Mouse (Mus musculus) frontal cortex, adult (tissue): Measurements from ENCODE around the gene En2.

ENCODE experiments used
- ATAC-seq: cut with Nextera tagmentation; 2 replicates; pipeline ENCODE4 v1.9.2; 2017; ENCODE audit warnings: mild to moderate bottlenecking, moderate library complexity, mixed read lengths; ENCODE audit not compliant: low TSS enrichment

The En2 gene

DNA sequence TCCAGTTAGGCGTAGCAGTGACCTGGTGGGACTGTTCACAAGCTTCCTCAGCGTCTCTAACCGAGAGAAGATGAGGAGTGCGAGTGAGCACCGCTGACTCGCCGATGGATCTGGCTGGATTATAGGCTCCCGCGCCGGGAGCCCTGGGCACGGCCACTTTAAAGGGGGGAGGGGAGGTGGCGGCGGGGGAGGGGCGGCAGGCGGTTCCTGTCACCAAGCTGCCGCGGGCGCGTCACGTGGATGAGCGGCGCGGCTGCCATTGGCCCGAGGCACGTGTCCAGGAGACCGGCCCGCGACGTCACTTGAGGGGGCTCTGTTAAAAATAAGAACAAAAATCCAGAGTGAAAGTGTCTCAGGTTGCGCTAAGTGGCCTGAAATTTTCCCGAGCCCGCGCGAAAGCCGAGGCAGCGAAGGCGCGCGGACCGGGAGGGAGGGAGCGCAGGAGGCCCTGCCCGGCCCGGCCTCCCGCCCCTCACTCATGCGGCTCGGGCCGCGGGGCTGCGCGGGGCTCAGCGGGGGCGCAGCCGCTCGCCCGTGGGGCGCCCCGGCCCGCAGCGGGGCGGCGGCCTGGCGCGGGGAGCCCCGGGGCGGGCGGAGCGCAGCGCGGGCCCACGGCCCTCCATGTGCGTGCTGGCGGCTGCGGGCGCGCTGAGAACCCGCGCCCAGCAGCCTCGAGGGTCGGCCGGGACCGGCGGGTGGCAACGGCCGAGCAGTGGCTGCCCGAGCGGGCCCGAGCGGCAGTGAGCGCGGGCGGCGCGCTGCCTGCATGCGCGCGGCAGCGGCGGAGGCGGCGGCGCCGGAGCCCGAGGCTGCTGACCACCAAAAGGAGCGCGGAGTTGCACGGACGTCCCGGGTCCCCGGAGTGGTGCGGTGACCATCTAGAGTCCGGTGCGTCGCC lies at the start of gene En2:
En2 (plus strand) TSS at position 337 of the 898 bp plus-strand sequence.
- 0 out of 2 replicates have a peak, but pooled peaks have one; percentile 19 for ATAC-seq

DNA sequence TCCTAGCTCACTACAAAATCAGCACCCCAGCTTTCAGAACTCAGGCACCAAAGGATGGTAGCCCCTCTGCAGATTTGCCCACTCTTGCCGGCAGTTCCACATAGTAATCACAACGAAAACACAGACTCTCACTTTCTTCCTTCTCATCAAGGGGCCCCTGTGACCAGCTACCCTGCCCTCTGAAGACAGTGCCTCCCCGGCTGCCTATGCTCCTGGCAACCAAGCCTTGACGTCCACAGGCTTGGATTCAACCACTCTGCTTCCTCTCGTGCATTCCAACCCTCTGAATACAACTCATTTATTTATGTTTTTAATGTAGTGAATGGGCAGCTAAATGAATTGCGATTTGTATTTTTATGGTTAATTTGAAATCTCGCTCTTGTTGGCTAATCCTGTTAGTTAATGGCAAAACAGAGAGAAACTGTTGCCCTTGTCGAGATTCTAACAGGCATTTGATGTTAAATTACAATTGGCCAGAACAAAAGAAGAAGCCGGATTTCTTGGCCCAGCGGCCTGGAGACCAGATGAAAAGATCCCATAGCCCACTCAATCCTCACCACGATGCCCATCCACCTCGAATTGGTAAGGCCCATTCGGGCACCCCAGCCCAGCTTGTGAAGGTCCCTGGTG lies 48.1 kb upstream of the En2 start:
- no peak for ATAC-seq

DNA sequence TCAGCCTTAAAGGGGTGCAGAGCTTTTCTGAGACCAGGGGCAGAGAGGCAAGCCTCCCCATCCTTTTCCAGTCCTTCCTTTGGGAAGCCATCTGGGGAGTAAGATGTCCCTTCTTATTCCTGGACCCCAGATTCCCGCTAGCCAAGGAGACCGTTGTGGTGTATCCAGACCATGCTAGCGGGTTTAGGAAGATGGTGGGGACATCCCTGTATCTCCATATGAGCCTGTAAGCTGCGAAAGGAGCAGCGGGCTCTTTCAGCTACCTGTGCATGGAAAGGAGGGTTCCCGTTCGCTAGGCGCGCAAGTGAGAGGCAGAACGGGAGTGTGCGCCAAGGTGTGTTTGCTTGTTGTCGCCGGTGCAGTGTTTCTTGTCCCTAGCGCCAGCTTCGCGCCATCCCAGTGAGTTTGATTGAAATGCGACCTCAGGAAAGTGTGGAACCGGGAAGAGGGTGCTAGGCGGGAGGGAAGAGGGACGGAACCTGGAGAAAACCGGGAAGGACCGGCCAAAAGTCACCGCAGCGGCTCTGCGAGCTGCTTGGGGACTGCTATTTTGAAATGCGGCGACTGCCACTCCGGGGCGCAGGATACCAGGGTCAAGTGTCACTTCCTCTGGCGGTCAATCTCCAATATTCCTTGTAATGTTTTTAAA lies 47.5 kb upstream of the En2 start:
- ATAC-seq = no peak

DNA sequence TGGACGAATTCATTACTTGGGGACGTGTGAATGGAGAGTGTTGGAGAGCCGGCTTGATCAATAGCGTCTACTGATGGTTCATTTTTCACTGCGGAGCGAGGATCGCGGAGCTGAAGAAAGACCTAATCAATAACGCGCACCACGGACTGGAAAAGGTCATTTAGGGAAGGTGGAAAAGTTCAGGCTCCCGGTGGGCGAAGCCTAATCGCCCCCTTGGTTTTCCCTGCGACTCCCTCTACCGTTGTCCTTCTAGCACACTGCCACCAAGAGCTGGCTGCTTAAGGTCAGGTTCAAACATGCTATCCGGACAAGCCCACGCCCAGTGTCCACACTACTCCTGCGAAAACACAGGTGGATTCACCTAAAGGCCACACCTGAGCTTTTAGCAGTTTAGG lies 47.0 kb upstream of the En2 start:
- no peak for ATAC-seq

DNA sequence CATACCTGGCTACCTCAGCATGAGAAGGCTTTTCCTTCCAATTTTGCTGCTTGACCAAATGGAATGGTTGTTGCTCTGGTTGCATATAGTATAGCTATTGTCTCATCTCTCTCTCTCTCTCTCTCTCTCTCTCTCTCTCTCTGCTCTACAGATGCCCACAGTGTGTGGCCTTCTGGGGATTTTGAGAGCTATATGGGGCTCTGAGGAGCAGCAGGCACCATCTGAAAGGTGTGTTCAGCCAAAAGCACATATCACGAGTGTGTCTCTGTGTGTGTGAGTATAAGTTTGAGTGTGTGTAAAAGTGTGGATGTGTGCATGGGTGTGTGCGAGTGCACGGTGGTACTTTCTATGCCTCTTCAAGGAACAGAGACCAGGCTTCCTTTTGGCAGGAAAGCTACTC lies 45.9 kb upstream of the En2 start:
- ATAC-seq = no peak

DNA sequence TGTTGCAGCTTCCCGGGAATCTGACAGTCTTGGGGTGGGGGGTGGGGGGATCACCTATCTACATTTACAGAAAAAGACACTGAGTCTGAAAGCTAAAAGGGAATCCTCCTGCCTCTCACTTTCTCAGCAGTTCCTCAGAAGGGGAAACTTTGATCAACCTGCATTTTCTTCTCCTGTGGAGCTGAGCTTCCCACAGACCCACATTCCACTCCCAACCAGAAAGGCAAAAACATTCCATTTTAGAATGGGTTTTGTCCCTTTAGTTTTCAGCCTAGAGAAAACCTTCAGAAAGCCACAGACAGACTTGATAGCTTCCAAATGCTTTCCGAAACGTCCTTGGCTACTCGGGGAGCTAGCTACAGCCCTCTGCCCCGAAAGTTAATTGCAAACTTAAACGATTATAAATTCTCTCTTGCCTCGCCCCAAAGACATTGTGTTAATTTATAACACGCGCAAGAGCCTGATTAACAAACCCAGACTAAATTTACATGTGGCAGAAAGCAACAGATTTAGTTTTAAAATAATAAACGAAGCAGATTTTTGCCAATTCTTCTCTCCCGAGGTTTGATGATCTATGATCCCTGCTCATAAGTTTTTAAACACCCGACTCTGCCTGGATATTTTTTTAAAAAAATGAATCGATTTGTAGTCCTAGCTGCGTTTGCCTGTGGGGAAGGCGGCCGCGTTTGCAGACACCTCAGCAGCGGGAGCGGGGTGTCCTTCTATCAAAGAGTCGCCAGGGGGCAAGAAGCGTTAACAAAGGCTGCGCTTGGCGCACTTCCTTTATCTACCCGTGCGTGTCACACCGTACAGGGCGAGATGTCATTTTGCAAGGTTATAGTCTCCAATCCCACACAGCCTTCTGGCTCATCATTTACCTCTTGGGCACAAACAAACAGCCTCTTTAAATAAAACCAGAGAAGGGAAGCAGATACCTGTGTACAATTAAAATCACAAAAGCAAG lies 42.7 kb upstream of the En2 start:
- ATAC-seq = no peak

DNA sequence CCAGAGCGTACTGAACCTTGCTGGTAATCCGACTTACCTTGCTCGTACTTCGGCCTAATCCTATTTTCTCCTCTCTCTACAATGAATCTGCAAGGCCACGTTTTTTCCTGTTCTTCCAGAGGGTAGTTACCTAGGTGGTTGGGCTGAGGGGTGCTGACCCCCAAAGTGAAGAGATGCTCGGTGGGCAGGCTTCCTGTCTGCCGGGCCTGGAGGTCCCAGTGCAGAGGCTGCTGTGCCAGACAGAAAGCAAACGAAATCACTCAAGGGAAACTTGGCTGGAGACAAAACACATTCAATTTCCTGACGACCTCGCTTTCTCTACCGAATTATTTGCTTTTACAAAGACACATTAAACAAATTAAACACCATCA lies 42.1 kb upstream of the En2 start:
- ATAC-seq = no peak

DNA sequence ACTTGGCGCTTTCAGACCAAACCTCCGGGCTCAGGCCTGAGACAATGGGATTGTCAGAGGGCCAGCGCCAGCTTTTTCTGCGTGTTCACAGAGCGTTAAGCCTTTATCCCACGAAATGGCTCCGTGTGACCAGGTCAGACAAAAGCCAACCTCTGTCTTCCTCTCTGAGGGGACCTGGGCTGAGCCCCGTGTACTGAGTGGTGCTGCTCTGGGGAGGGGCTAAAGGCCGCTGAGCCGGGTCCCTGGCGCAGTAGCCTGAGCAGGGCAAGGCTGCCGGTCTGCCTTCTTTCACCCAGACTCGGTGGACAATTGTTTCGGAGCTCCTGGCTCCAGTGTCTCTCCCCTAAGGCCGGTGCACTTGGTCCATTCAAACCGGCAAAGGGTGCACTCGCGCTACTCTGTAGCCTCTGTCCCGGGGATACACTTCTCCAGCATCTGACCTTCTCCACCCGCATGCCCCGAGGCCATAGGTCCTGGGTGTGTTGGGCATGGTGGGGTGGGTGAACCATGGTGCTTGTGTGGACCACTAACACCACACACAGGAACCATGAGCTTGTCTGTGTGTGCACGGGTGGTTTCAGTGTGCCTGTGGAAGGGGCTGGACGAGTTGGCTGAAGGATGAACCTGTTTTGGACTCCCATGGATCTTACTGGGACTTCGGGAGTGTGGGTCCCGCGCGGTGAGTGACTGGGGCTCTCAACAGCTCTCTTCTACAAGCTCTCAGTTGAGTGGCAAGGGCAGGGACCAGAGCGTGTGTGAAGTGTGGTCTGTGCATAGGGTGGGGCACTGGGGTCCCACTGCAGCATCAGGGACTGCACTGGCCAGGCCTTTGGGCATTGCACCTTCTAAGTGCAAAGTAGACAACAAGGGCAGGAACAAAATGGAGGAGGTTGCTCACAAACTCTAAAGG lies 40.9 kb upstream of the En2 start:
- no peak for ATAC-seq

DNA sequence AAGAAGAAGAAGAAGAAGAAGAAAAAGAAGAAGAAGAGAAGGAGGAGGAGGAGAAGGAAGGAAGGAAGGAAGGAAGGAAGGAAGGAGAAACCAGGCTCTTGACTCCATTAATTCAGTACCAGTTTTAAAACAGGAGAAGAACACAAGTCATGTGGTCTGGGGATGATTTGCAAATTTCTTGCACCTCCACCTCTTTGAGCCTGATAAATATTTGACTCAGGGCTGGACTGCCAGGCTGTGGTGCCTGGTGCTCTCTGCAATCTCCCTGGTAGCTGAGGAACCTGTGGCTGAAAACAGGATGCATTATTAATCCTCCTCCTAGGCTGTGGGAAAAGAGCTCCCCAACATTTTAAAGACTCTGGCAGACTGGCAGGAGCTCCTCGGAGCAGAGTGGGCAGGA lies 36.6 kb upstream of the En2 start:
- no peak for ATAC-seq

DNA sequence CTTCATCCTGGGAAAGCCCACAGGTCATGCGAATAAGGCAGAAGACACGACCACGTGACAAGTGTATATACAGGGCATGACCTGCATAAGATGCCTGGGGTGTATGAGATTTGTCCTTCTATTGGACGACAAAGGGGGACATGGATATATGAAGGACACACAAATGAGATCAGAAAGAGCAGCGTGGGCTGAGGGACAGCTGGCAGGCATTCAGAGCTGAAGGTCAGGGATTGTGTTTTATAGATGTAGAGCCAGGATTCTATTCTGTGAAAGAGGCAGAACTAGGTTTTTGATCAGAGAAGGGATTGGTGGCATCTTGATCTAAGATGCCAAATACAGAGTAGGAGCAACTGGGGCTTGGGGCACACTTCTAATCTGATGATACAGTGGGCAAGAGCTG lies 33.3 kb upstream of the En2 start:
- no peak for ATAC-seq

DNA sequence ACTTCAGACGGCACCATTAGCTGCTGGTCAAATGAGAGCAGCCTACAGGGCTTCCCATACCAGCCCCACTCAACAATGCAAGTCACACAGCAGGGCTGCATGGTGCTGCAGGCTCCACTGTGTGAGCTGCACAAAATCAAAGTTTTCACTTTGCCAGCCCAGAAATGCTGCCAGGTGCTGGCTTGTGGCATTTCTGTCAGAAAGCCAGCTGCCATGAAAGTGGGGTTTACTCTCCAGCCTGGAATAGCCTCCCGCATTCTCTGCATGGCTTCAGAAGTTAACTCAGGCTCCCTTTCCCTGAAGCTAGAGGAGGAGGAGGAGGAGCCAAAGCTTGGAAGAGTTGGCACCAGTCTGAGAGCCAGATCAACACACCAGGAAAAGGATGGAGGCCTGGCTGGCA lies 29.1 kb upstream of the En2 start:
- ATAC-seq = 0 out of 2 replicates have a peak, but pooled peaks have one; percentile 23

DNA sequence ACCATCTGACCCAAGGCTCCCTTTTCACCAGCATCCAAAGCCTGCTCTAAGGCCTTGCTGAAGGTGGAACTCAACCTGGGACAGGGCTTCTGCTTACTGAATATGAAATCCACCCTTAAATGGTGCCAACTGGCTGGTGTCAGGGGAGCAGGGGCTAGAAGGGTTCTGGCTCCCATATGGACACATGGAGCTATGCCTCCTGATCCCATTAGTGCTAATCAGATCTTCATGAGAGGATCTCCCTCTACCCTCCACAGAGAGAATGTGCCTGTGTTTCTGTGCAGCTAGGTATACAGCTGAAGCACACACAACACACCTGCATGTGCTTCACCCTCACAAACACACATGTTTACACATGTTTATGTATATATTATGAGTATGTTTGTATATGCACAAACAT lies 20.9 kb upstream of the En2 start:
- no peak for ATAC-seq

DNA sequence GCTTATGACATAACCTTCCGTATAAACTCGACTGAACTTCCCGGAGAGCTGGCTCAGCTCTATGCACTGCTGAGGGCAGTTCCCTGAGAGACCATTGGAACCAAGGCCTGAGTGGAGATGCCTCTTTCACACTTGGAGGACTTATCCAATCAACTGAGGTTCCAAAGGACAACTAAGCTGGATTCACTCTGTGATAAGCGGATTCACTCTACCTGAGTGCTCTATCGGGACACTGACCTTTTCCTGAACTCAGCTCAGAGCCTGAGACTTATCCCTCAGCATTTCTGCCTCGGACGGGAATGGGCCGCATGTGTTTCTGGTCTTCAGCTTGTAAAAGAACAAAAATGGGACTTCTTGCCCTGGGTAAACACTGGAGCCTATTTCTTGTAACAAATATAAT lies 19.5 kb upstream of the En2 start:
- no peak for ATAC-seq

DNA sequence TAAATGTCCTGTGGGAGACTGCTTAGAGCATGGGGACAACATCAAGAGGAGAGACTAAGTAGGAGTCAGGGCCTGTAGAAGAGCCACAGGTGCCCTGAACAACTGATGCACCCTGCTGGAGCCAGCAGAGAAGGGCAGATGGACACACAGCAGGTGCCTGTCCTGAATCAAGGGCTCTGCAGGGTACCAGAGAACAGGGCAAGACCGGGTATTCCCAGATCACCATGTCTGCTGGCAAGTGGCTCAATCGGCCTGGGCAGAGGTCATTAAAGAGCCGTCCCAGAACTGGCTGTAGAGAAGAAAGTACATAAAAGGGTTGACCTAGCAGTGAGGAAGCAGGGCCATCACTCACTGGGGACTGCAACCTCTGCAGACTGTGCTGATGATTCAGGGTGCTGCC lies 17.0 kb upstream of the En2 start:
- no peak for ATAC-seq

DNA sequence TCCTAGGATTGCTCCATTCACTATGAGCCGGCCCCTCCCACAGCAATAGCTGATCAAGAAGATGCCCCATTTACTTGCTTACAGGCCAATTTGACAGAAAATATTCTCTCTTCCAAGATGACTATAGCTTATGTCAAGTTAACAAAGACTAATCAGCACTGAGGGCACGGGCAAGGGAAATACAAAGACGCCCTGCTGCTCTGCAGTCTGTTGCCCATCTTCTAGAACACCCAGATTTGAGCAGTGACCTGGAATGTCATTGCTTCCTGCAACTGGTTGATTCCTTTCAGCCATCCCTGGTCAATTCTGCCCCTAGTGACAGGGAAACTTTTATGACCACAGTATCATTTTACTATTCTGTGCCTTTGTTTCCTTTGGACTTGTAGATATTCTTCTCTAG lies 16.1 kb upstream of the En2 start:
- no peak for ATAC-seq

DNA sequence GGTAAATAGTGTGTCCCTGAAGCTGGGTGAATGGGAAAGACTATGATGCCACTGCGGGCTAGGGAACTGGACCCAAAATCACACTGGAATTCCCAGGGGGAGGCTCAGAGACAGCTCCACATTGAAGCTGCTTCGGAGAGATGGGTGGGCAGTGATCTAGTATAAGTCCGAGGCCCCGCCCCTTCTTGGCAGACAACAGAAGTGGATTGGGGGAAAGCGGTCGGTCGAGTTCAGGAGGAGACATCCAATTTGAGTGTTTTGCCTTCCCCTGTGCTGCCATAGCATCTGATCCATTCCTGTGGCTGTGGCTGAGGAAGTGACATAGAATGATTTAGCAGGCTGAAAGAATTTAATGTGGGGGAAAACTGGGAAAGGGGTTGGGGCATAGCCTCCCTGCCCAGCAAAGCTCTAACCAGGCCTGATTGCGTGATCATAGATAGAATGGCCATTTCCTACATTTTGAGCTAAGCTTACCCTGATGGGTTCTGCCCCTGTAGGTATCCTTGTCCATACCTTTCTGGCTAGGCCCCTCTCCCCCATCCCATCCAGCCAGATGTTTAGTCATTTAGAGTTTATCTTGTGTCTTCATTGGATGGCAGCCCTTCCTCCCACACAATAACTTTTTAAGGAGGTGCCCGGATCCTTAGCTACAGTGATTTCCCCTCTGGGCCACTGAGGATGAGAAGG lies 8.3 kb upstream of the En2 start:
- ATAC-seq = no peak

DNA sequence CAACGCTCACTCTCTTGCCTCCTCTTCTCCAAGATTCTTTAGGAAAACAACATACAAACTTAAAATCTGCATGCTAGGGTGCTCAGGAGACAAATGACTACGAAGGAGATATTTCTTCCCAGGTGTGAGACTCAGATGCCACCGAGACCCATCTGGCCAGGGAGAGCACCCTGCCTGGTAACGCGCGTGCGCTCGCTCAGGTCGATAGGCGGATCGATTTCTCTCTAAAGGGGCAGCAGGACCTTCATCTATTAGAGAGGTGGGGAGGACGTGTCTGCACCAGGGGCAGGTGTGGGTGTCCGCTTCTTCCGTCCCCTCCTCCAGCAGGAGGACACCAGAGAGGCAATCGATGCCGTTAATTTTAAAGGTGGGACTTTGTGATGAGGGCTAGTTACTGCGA lies 7.7 kb upstream of the En2 start:
- ATAC-seq = no peak

DNA sequence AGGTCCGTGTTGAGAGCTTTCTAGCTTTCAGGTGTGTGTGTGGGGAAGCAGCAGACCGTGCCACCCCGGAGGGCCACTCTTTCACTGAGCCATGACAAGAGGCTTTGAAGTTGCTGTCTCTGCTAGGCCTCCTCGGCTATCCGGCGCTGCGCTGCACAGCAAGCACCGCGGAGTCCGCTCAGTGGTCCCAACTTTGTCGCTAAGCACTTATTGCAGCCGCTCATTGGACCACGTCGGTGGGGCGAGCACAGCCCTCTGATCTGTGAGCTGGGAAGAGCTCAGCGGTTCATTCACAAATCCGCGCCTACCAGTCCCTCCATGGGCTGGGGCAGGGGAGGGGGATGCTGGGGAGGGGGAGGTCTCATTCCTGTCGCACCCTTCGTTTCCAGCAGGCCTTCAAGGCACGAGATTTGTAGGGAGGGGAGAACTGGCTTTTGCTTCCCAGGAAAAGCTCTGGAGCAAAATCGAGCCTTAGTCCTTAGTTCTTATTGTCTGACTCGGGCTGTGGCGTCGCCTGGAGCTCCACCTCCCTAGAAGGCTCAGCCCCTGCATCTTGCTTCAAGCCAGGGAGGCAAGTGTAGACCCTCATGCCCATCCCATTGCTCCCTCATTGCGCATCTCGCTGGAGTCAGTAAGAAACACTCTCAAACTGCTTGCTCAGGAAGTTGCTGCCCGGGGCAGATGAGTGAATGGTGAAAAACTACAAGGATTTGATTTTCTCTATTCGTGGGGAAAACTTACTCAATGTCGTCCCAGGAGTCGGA lies 7.0 kb upstream of the En2 start:
- ATAC-seq = no peak

DNA sequence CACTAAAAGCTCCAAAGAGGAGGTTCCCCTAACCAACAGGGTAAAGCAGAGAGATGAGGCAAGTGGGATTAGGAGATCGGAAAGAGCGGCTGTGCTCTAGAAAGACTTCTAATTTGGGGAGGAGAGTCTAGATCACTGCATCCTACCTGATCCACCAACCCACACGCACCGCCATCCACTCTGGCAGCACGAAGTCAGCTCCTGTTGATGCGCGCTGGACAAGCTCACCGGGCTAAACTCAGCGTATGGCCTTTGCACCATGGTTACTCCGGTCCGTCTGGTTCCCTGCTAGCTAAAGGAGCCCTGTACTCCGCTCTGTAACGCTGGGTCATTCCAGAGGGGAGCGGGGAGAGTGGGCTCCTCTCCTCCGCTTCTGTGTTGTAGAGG lies 6.4 kb upstream of the En2 start:
- ATAC-seq = no peak
